Mouse (Mus musculus) kidney, adult 11 months (tissue): ENCODE data around the gene Olfr670.
"Not testable (repeated sequence)": the region's sequence is repeated elsewhere in the genome, so short reads cannot be mapped to it uniquely, and the experiment has no call there.

ENCODE experiments used
- DNase-seq: peaks from one replicate; pipeline ENCODE4 v3.0.0; 2022

Olfr670 gene

GRCm38 (mm10) chr7:104962520-104962919 is at the start of gene Olfr670:
TSS of gene Olfr670 (minus strand) at chr7:104962620.
- DNase-seq: no peak

- no peak for DNase-seq
These were observed 39.5 kb upstream of the Olfr670 start, which contains the start of gene Olfr672 for GRCm38 (mm10) chr7:105001929-105002328. TSS of gene Olfr672 (minus strand) at chr7:105002029.

GRCm38 (mm10) chr7:104979026-104979425 is 16.6 kb upstream of the Olfr670 start, which contains the start of gene Olfr671:
TSS of gene Olfr671 (minus strand) at chr7:104979126.
- DNase-seq: no peak

- not testable (repeated sequence) for DNase-seq
These were observed 10.1 kb upstream of the Olfr670 start for GRCm38 (mm10) chr7:104972507-104972906.

GRCm38 (mm10) chr7:104950234-104950633 is 12.2 kb downstream of the Olfr670 start:
- not testable (repeated sequence) for DNase-seq

GRCm38 (mm10) chr7:104933940-104934339 is 28.5 kb downstream of the Olfr670 start, which contains the start of gene Olfr669:
TSS of gene Olfr669 (plus strand) at chr7:104934240.
- no peak for DNase-seq

- no peak for DNase-seq
These were observed 34.5 kb downstream of the Olfr670 start, which contains the start of gene Olfr668 for GRCm38 (mm10) chr7:104927957-104928356. TSS of gene Olfr668 (minus strand) at chr7:104928057.

- DNase-seq: no peak
These were observed 41.0 kb downstream of the Olfr670 start, which contains the start of gene Olfr667 for GRCm38 (mm10) chr7:104921382-104921781. TSS of gene Olfr667 (minus strand) at chr7:104921482.
